Mouse (Mus musculus): ENCODE data around the gene Gm7233. TPM values are rescaled to one million over a fixed set of nuclear protein-coding genes. Genes with fewer than 3 reads are reported as not detected.

Gm7233 gene
- total RNA-seq (2023) = not detected

DNA sequence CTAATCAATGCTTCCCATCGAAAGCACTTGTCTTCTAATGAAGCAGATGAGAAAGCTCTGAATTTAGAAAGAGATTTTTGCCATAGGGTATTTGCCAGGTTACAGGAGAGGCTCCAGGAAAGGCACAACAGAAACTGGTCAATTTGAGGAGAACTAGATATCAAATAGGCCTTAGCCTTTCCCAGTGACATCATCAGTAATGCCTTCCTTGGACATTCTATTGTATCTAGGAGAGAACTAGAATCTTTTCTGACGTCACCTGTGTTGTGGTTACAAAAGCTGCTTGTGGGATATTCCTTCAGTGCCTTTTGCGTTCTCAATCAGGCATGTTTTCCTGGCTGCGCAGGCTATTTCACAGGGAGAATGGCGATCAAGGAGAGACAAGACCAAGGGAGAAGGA lies at the start of gene Gm7233:
Gene Gm7233, plus strand, starts transcription at position 301 of the 400 bp plus-strand sequence.

DNA sequence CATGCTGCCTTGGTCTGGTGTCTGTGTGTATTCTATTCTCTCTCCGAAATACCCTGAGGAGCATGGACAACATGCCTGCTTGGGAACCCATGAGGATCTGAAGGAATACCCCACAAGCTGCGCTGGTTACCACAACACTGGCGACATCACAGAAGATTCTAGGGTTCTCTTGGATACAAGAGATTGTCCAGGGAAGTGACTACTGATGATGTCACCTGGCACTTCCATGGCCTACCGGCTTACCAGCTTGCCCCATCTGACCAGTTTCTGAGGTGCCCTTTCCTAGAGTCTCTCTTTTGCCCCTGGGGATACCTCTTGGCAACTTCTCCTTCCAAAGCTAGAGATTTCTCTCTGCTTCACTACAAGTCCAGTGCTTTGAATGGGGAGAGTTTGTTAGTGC lies 55.5 kb downstream of the Gm7233 start, which contains the start of gene Gm8122:
Gene Gm8122, minus strand, starts transcription at position 101 of the 400 bp plus-strand sequence.

Other genes starting within 250 kb of the Gm7233 start
- not detected for gene Gm8082, start 186.2 kb upstream of the Gm7233 start, total RNA-seq (2023)
- not detected for gene Gm10376, start 164.2 kb upstream of the Gm7233 start, total RNA-seq (2023)
- not detected for gene Gm8094, start 103.2 kb upstream of the Gm7233 start, total RNA-seq (2023)
- not detected for gene Gm8104, start 79.3 kb upstream of the Gm7233 start, total RNA-seq (2023)
- gene Gm8122, start 55.4 kb downstream of the Gm7233 start, total RNA-seq (2023) = not detected
- not detected for gene Gm8126, start 78.8 kb downstream of the Gm7233 start, total RNA-seq (2023)
- gene Gm9732, start 95.2 kb downstream of the Gm7233 start, total RNA-seq (2023) = not detected
- gene Gm8127, start 114.0 kb downstream of the Gm7233 start, total RNA-seq (2023) = not detected
- not detected for gene 1700001F09Rik, start 167.9 kb downstream of the Gm7233 start, total RNA-seq (2023)
- gene Gm8138, start 236.5 kb downstream of the Gm7233 start, total RNA-seq (2023) = not detected